Comparison of ENCODE assay signal across 44 mouse cellular contexts in the genomic region with DNA sequence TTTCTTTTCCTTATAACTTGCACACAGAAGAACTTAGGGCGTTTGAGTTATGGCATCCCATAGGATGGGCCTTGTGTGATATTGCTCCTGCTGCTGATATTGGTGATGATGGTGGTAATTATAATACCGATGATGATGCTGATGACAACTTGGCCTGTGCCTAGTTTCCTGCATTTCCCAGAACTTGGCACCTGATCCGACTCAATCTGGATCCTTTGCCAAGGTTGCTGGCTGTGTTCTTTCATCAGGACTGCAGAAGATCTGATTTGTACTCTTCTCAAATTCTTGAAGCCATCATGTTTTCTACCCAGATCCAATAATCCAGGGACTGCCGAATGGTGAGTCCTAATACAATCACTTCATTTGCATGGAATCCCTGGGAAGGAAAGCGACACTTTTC. TPM values are rescaled to one million over a fixed set of nuclear protein-coding genes. Genes with fewer than 3 reads are reported as not detected.
"Had no signal": no experiment of that assay in that cellular context is flagged by ENCODE, and none has a peak within 500 bp of the region (broad histone marks: within the 10 kb centered on the region; RNA-seq: fewer than 3 reads in every experiment).

No protein-coding gene starts in this region.

- H3K4me1 ChIP-seq: limb, embryonic 10.5 days; limb, embryonic 12.5 days; limb, embryonic 13.5 days; limb, embryonic 15.5 days; liver, embryonic 12.5 days; liver, embryonic 13.5 days; liver, embryonic 15.5 days; lung, embryonic 15.5 days; megakaryocyte, embryonic 14.5 days; midbrain, embryonic 10.5 days; midbrain, embryonic 12.5 days; midbrain, embryonic 13.5 days; midbrain, embryonic 15.5 days; neural tube, embryonic 12.5 days had no signal

- H3K9me3 ChIP-seq: limb, embryonic 10.5 days; limb, embryonic 12.5 days; limb, embryonic 13.5 days; limb, embryonic 15.5 days; liver, embryonic 12.5 days; liver, embryonic 13.5 days; liver, embryonic 15.5 days; lung, embryonic 15.5 days; midbrain, embryonic 10.5 days; midbrain, embryonic 12.5 days; midbrain, embryonic 13.5 days; midbrain, embryonic 15.5 days had no signal

- DNase-seq: left cerebral cortex, postnatal 4 days; liver; liver, embryonic 13.5 days; liver, postnatal 0 days; lung, adult 18-20 months; lung, adult 2 months; lung, embryonic 14.5 days; lung, postnatal 10 days; lung, postnatal 14 days; lung, postnatal 36 days; lung, postnatal 4 days; midbrain, embryonic 14.5 days had no signal

- H3K4me3 ChIP-seq: limb, embryonic 10.5 days; limb, embryonic 12.5 days; limb, embryonic 13.5 days; limb, embryonic 15.5 days; liver, embryonic 12.5 days; liver, embryonic 13.5 days; liver, embryonic 15.5 days; lung, embryonic 15.5 days; megakaryocyte, embryonic 14.5 days; midbrain, embryonic 10.5 days; midbrain, embryonic 12.5 days; midbrain, embryonic 13.5 days; midbrain, embryonic 15.5 days; myocyte; neural tube, embryonic 12.5 days had no signal

- H3K27ac ChIP-seq: limb, embryonic 10.5 days; limb, embryonic 12.5 days; limb, embryonic 13.5 days; limb, embryonic 15.5 days; liver, embryonic 12.5 days; liver, embryonic 13.5 days; liver, embryonic 14.5 days; liver, embryonic 15.5 days; lung, embryonic 15.5 days; macrophage; midbrain, embryonic 10.5 days; midbrain, embryonic 12.5 days; midbrain, embryonic 13.5 days; midbrain, embryonic 15.5 days; neural tube, embryonic 12.5 days had no signal

- H3K27me3 ChIP-seq: limb, embryonic 12.5 days; limb, embryonic 13.5 days; limb, embryonic 15.5 days; liver, embryonic 12.5 days; liver, embryonic 13.5 days; liver, embryonic 15.5 days; lung, embryonic 15.5 days; midbrain, embryonic 12.5 days; midbrain, embryonic 13.5 days; midbrain, embryonic 15.5 days; neural tube, embryonic 12.5 days had no signal

- H3K36me3 ChIP-seq: limb, embryonic 10.5 days; limb, embryonic 12.5 days; limb, embryonic 13.5 days; limb, embryonic 15.5 days; liver, embryonic 12.5 days; liver, embryonic 13.5 days; liver, embryonic 15.5 days; lung, embryonic 15.5 days; midbrain, embryonic 10.5 days; midbrain, embryonic 12.5 days; midbrain, embryonic 13.5 days; midbrain, embryonic 15.5 days; neural tube, embryonic 12.5 days had no signal

RNA-seq across cellular contexts. Expression of a gene that starts 32.5 kb away (rescaled TPM):
- total RNA-seq: left cerebral cortex, postnatal 14 days; left cerebral cortex, postnatal 25 days; left cerebral cortex, postnatal 36 days; left cerebral cortex, postnatal 4 days; liver, adult 2 months; megakaryocyte progenitor cell, adult 5-6 weeks; megakaryocyte, adult 5-6 weeks; megakaryocyte-erythroid progenitor cell, adult 5-6 weeks; midbrain, postnatal 0 days; monocyte, adult 5-6 weeks had no signal
- polyA plus RNA-seq: limb, embryonic 10.5 days; limb, embryonic 11.5 days; liver, adult 2 months; liver, embryonic 11.5 days; liver, embryonic 12.5 days; liver, embryonic 13.5 days; liver, embryonic 14.5 days; liver, embryonic 15.5 days; liver, embryonic 16.5 days; lung, adult 2 months; lung, embryonic 14.5 days; lung, embryonic 16.5 days; lung, postnatal 0 days; macrophage; midbrain, embryonic 10.5 days; midbrain, embryonic 11.5 days; midbrain, embryonic 12.5 days; midbrain, embryonic 13.5 days; midbrain, embryonic 14.5 days; midbrain, postnatal 0 days; neural tube, embryonic 11.5 days had no signal
